Mouse (Mus musculus): ENCODE data around the gene Wbp1. TPM values are rescaled to one million over a fixed set of nuclear protein-coding genes. Genes with fewer than 3 reads are reported as not detected.

The Wbp1 gene
- polyA plus RNA-seq, 1 experiment from 2014 or later, result 21.0 TPM

GRCm38 (mm10) chr6:83145209-83145608 is 23.9 kb upstream of the Wbp1 start:
- H3K4me3 ChIP-seq (ENCODE audit: low read depth, low read length), result no peak overlapping the region
- 57% methylated on average over 2 of the region's 2 CpGs for WGBS (ENCODE audit: insufficient replicate concordance)
- no peak overlapping the region for H3K9ac ChIP-seq (replicated peaks)
- ATAC-seq (no peak), DNase-seq (peak; percentile 9)
- H3K4me1 ChIP-seq (ENCODE audit: insufficient read depth), result 0 out of 2 replicates have a peak, but pooled peaks cover 6% of the 10 kb centered on the region
- no peak for TF ChIP-seq EP300 (IDR thresholded peaks at IDR 0.05; ENCODE audit: low read depth)
- TF ChIP-seq CTCF (IDR thresholded peaks at IDR 0.05; ENCODE audit: low read depth), result no peak
- peaks cover 9% of the 10 kb centered on the region for H3K36me3 ChIP-seq (replicated peaks; ENCODE audit: insufficient read depth, low read length)
- H3K9me3 ChIP-seq (ENCODE audit: low read length), result no peaks in the 10 kb centered on the region
- H3K27ac ChIP-seq (ENCODE audit: low read depth), result no peak overlapping the region
- 0 out of 2 replicates have a peak, but pooled peaks cover 5% of the 10 kb centered on the region for H3K27me3 ChIP-seq (ENCODE audit: insufficient read depth, low read length)
- no peak overlapping the region for H3K4me2 ChIP-seq (ENCODE audit: low read depth, low read length)

- Histone ChIP-seq H3K27me3 (ENCODE audit: insufficient read depth, low read length) (0 out of 2 replicates have a peak, but pooled peaks cover 5% of the 10 kb centered on the region), H3K4me1 (ENCODE audit: insufficient read depth) (peaks cover 16% of the 10 kb centered on the region), H3K27ac (ENCODE audit: low read depth) (no peak overlapping the region), H3K4me3 (ENCODE audit: low read depth, low read length) (no peak overlapping the region), H3K9ac (replicated peaks) (no peak overlapping the region), H3K36me3 (replicated peaks; ENCODE audit: insufficient read depth, low read length) (peaks cover 5% of the 10 kb centered on the region), H3K4me2 (ENCODE audit: low read depth, low read length) (no peak overlapping the region), H3K9me3 (ENCODE audit: low read length) (no peaks in the 10 kb centered on the region)
- TF ChIP-seq CTCF (IDR thresholded peaks at IDR 0.05; ENCODE audit: low read depth) (no peak), EP300 (IDR thresholded peaks at IDR 0.05; ENCODE audit: low read depth) (no peak)
- no peak for ATAC-seq
- WGBS (ENCODE audit: insufficient replicate concordance), result 65% methylated on average over 11 of the region's 11 CpGs
- DNase-seq, result no peak
These were observed 21.5 kb upstream of the Wbp1 start for GRCm38 (mm10) chr6:83142886-83143285.

DNA sequence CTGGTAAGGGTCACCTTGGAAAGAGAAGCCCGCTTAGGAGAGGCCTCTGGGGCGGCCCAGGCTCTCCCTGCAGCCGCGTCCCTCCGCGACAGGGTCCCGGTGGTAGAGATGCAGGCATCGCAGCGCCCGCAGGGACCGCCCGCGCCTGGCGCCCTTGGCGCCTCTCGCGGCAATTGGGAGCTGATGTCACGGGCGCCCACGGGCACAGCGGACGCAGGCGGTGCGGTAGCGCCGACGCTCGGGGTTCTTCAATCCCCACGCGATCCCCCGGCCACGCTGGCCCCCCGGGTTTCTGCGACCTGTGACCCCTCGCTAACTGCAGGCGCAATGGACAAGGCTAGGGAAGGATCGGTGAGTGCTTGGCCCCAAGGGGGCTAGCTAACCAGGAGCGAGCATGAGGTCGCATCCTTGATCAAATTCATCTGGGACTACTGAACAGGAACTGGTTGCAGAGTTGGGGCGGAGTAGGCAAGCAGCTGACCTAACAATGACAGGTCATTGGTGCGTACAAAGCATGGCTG is 20.9 kb upstream of the Wbp1 start:
- Histone ChIP-seq H3K9me3 (ENCODE audit: low read length) (no peaks in the 10 kb centered on the region), H3K4me1 (ENCODE audit: insufficient read depth) (peaks cover 22% of the 10 kb centered on the region), H3K4me3 (ENCODE audit: low read depth, low read length) (no peak overlapping the region), H3K36me3 (replicated peaks; ENCODE audit: insufficient read depth, low read length) (peaks cover 4% of the 10 kb centered on the region), H3K9ac (replicated peaks) (no peak overlapping the region; the same call in 1 of the 2 replicates), H3K27ac (ENCODE audit: low read depth) (no peak overlapping the region), H3K4me2 (ENCODE audit: low read depth, low read length) (peak overlapping the region; percentile 61), H3K27me3 (ENCODE audit: insufficient read depth, low read length) (0 out of 2 replicates have a peak, but pooled peaks cover 5% of the 10 kb centered on the region)
- DNase-seq, result no peak
- ATAC-seq, result no peak
- 18% methylated on average over 41 of the region's 41 CpGs for WGBS (ENCODE audit: insufficient replicate concordance)
- TF ChIP-seq CTCF (IDR thresholded peaks at IDR 0.05; ENCODE audit: low read depth), result no peak
- no peak for TF ChIP-seq EP300 (IDR thresholded peaks at IDR 0.05; ENCODE audit: low read depth)

GRCm38 (mm10) chr6:83141636-83142035 is 20.3 kb upstream of the Wbp1 start:
- TF ChIP-seq EP300 (IDR thresholded peaks at IDR 0.05; ENCODE audit: low read depth), result no peak
- no peak for TF ChIP-seq CTCF (IDR thresholded peaks at IDR 0.05; ENCODE audit: low read depth)
- H3K4me3 ChIP-seq (ENCODE audit: low read depth, low read length), result no peak overlapping the region
- no peak for ATAC-seq

GRCm38 (mm10) chr6:83140044-83140443 is 18.7 kb upstream of the Wbp1 start:
- Histone ChIP-seq H3K4me1 (ENCODE audit: insufficient read depth) (peaks cover 36% of the 10 kb centered on the region), H3K27me3 (ENCODE audit: insufficient read depth, low read length) (0 out of 2 replicates have a peak, but pooled peaks cover 5% of the 10 kb centered on the region), H3K4me3 (ENCODE audit: low read depth, low read length) (no peak overlapping the region), H3K36me3 (replicated peaks; ENCODE audit: insufficient read depth, low read length) (no peaks in the 10 kb centered on the region), H3K4me2 (ENCODE audit: low read depth, low read length) (no peak overlapping the region), H3K27ac (ENCODE audit: low read depth) (no peak overlapping the region), H3K9me3 (ENCODE audit: low read length) (no peaks in the 10 kb centered on the region), H3K9ac (replicated peaks) (no peak overlapping the region)
- ATAC-seq (no peak), DNase-seq (no peak)
- 84% methylated on average over 8 of the region's 8 CpGs for WGBS (ENCODE audit: insufficient replicate concordance)
- TF ChIP-seq CTCF (IDR thresholded peaks at IDR 0.05; ENCODE audit: low read depth) (no peak), EP300 (IDR thresholded peaks at IDR 0.05; ENCODE audit: low read depth) (no peak)

More at GRCm38 (mm10) chr6:83141636-83142035, 20.3 kb upstream of the Wbp1 start:
- no peak overlapping the region for H3K9ac ChIP-seq (replicated peaks)
- H3K4me2 ChIP-seq (ENCODE audit: low read depth, low read length), result no peak overlapping the region
- no peak overlapping the region for H3K27ac ChIP-seq (ENCODE audit: low read depth)
- H3K36me3 ChIP-seq (replicated peaks; ENCODE audit: insufficient read depth, low read length), result no peaks in the 10 kb centered on the region
- DNase-seq, result no peak
- 59% methylated on average over 4 of the region's 4 CpGs for WGBS (ENCODE audit: insufficient replicate concordance)
- peaks cover 24% of the 10 kb centered on the region for H3K4me1 ChIP-seq (ENCODE audit: insufficient read depth)
- 0 out of 2 replicates have a peak, but pooled peaks cover 5% of the 10 kb centered on the region for H3K27me3 ChIP-seq (ENCODE audit: insufficient read depth, low read length)
- no peaks in the 10 kb centered on the region for H3K9me3 ChIP-seq (ENCODE audit: low read length)

- TF ChIP-seq CTCF (IDR thresholded peaks at IDR 0.05; ENCODE audit: low read depth), result peak; percentile 22; the same call in 1 of the 2 replicates
- no peak for TF ChIP-seq EP300 (IDR thresholded peaks at IDR 0.05; ENCODE audit: low read depth)
- H3K9me3 ChIP-seq (ENCODE audit: low read length), result no peaks in the 10 kb centered on the region
- peak overlapping the region; percentile 75 for H3K9ac ChIP-seq (replicated peaks)
- H3K36me3 ChIP-seq (replicated peaks; ENCODE audit: insufficient read depth, low read length), result no peaks in the 10 kb centered on the region
- DNase-seq (no peak), ATAC-seq (peak; percentile 43; the same call in 1 of the 2 replicates)
- H3K4me1 ChIP-seq (ENCODE audit: insufficient read depth), result peaks cover 43% of the 10 kb centered on the region
- WGBS (ENCODE audit: insufficient replicate concordance), result 4% methylated on average over 11 of the region's 11 CpGs
- H3K4me2 ChIP-seq (ENCODE audit: low read depth, low read length), result peak overlapping the region; percentile 87
- H3K27me3 ChIP-seq (ENCODE audit: insufficient read depth, low read length), result 0 out of 2 replicates have a peak, but pooled peaks cover 5% of the 10 kb centered on the region
- H3K4me3 ChIP-seq (ENCODE audit: low read depth, low read length), result peak overlapping the region; percentile 56
- H3K27ac ChIP-seq (ENCODE audit: low read depth), result peak overlapping the region; percentile 86
These were observed 16.7 kb upstream of the Wbp1 start for GRCm38 (mm10) chr6:83138056-83138455.
